Mouse (Mus musculus) embryonic facial prominence, embryonic 15.5 days (tissue): ENCODE results near the gene Kcna5. TPM values are rescaled to one million over a fixed set of nuclear protein-coding genes. Genes with fewer than 3 reads are reported as not detected.

Experiments used
- ATAC-seq: fragments of 200-750 bp; cut with Nextera tagmentation; 2 replicates; pipeline ENCODE4 v1.8.0; 2017; ENCODE audit warnings: low read depth, moderate TSS enrichment; ENCODE audit not compliant: insufficient number of reproducible peaks, low FRiP score, low TSS enrichment
- H3K27ac ChIP-seq: fragments of 300-500 bp; sonication (generic); replicated peaks from 2 replicates; pipeline ENCODE4 v1.5.1; 2015; ENCODE audit warnings: mild to moderate bottlenecking, inconsistent platforms
- H3K27me3 ChIP-seq: fragments of 300-500 bp; sonication (generic); 2 replicates; pipeline ENCODE4 v1.6.1; 2015; ENCODE audit warnings: inconsistent platforms
- H3K36me3 ChIP-seq: fragments of 300-500 bp; sonication (generic); 2 replicates; pipeline ENCODE4 v1.6.1; 2015; ENCODE audit warnings: mild to moderate bottlenecking, inconsistent platforms
- H3K4me1 ChIP-seq: fragments of 300-500 bp; sonication (generic); 2 replicates; pipeline ENCODE4 v1.6.1; 2015; ENCODE audit warnings: inconsistent platforms
- H3K4me2 ChIP-seq: fragments of 300-500 bp; sonication (generic); replicated peaks from 2 replicates; pipeline ENCODE4 v1.6.1; 2015; ENCODE audit warnings: mild to moderate bottlenecking, inconsistent platforms
- H3K4me3 ChIP-seq: fragments of 300-500 bp; sonication (generic); replicated peaks from 2 replicates; pipeline ENCODE4 v1.5.1; 2015; ENCODE audit warnings: mild to moderate bottlenecking, inconsistent platforms
- H3K9ac ChIP-seq: fragments of 300-500 bp; sonication (generic); 2 replicates; pipeline ENCODE4 v1.6.1; 2015; ENCODE audit warnings: inconsistent platforms
- H3K9me3 ChIP-seq: fragments of 300-500 bp; sonication (generic); replicated peaks from 2 replicates; pipeline ENCODE4 v1.6.1; 2016; ENCODE audit warnings: inconsistent platforms
- WGBS: fragments of 180-500 bp; shearing (Covaris S2); methylation state at CpG from one replicate; pipeline ENCODE4 v1.1.7; 2015; 5-methylcytosine and 5-hydroxymethylcytosine counted together
- polyA plus RNA-seq: library from polyadenylated mRNA; unstranded; fragments of >200 nt; fragmentation: Nextera tagmentation; extraction: Ambion mirVana; gene quantifications from 2 replicates; pipeline ENCODE4 v1.2.1, GENCODE M21; 2015

Gene Kcna5
- polyA plus RNA-seq: 7.7 and 8.6 TPM in 2 replicates

DNA sequence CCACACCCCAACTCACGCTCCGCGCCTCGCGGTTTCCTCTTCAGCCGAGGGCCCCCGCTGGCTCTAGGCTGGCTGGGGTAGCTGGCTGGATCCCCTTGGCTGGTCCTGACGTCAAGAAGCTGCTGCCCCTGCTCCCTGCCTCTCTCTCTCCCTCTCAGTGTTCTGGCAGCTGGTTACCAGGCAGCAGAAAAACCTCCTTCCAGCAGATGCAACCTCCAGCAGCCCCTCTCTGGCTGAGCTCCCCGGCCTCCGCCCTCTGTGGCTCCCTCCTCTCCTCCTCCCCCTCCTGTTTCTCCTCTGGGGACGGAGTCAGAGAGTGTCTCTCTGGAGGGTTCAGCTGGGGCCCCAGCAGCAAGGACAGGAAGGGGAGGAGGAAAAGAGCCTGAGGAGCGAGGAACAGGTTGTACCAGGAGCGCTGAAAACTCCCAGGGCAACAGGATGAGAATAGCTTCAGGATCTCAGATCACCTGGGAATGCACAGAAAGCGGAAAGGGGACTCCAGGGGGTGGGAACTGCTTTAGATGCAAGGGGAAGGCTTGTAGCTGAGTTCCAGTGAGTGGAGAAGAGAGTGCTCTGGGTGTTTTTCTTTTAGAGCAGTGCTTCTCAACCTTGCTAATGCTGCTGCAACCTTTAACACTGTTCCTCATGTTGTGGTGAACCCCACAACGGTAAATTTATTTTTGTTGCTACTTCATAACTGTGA is at the start of gene Kcna5:
Gene Kcna5, minus strand, starts transcription at position 205 of the 703 bp plus-strand sequence.
- H3K27me3 ChIP-seq: peaks cover 10% of the 10 kb centered on the region
- H3K4me3 ChIP-seq: peak within 1 kb of the TSS; percentile 37
- H3K27ac ChIP-seq: peak within 1 kb of the TSS; percentile 78
- peaks cover 32% of the 10 kb centered on the region for H3K4me1 ChIP-seq
- H3K36me3 ChIP-seq: no peaks in the 10 kb centered on the region
- 0 out of 2 replicates have a peak within 1 kb of the TSS, but pooled peaks have one; percentile 26 for H3K9ac ChIP-seq
- H3K4me2 ChIP-seq: peak within 1 kb of the TSS; percentile 63
- under 1% methylated on average over 15 of the region's 15 CpGs for WGBS
- no peaks in the 10 kb centered on the region for H3K9me3 ChIP-seq
- ATAC-seq: peak; percentile 85

DNA sequence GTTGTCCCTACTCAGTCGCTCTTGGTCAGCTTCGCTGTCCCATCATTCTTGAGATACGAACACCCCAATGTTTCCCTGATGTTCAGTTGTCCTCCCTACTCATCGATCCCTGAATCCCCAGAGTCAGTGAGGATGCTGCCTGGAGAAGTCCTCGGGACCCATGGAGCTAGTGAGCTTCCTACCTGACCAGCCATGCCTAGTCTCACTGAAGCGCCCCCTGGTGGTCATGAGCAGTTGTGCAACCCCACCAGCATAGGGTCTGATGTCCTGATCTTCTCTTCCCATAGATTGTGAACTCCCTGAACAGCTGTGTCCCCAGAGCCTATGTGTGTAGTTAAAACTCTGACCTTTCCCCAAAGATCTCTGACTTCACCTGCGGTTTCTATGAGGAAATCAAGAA is 47.9 kb upstream of the Kcna5 start:
- 68% methylated on average over 7 of the region's 7 CpGs for WGBS
- Histone ChIP-seq H3K27ac (no peak overlapping the region), H3K9me3 (no peaks in the 10 kb centered on the region), H3K4me1 (peaks cover 8% of the 10 kb centered on the region), H3K4me3 (no peak overlapping the region), H3K27me3 (no peaks in the 10 kb centered on the region), H3K9ac (no peak overlapping the region), H3K36me3 (no peaks in the 10 kb centered on the region), H3K4me2 (no peak overlapping the region)
- ATAC-seq: no peak

- peaks cover 4% of the 10 kb centered on the region; the same call in 1 of the 2 replicates for H3K27me3 ChIP-seq
Observed at GRCm38 (mm10) chr6:126581632-126582031, 46.4 kb upstream of the Kcna5 start.

DNA sequence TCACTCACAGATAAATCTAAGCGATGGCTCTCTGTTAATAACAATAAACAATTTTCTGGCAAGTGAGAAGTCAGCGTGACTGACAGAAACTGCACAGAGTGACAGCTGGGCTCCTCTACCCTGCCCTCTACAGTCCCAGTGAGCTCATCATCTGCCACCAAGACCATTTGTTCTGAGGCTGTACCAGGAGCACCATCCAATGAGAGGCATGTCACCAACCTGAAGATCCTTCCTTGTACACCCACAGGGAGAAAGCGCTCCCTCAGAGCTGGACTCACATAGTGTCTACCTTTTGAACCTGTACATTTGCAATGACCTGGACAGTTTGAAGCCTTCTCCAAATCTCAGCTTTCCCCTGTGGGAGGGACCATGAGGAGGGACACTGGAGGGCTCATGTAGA is 45.4 kb upstream of the Kcna5 start:
- WGBS: 81% methylated on average over 3 of the region's 3 CpGs
- Histone ChIP-seq H3K4me1 (peaks cover under 1% of the 10 kb centered on the region; the same call in 1 of the 2 replicates), H3K27ac (no peak overlapping the region), H3K27me3 (peaks cover 4% of the 10 kb centered on the region; the same call in 1 of the 2 replicates), H3K36me3 (no peaks in the 10 kb centered on the region), H3K4me2 (no peak overlapping the region), H3K9me3 (no peaks in the 10 kb centered on the region), H3K9ac (no peak overlapping the region), H3K4me3 (no peak overlapping the region)
- no peak for ATAC-seq

More at GRCm38 (mm10) chr6:126581632-126582031, 46.4 kb upstream of the Kcna5 start:
- no peaks in the 10 kb centered on the region for H3K9me3 ChIP-seq
- no peak for ATAC-seq
- H3K36me3 ChIP-seq: no peaks in the 10 kb centered on the region
- peaks cover 5% of the 10 kb centered on the region; the same call in 1 of the 2 replicates for H3K4me1 ChIP-seq
- H3K27ac ChIP-seq: no peak overlapping the region
- no peak overlapping the region for H3K4me3 ChIP-seq
- no peak overlapping the region for H3K4me2 ChIP-seq
- WGBS: 74% methylated on average over 8 of the region's 8 CpGs
- no peak overlapping the region for H3K9ac ChIP-seq

DNA sequence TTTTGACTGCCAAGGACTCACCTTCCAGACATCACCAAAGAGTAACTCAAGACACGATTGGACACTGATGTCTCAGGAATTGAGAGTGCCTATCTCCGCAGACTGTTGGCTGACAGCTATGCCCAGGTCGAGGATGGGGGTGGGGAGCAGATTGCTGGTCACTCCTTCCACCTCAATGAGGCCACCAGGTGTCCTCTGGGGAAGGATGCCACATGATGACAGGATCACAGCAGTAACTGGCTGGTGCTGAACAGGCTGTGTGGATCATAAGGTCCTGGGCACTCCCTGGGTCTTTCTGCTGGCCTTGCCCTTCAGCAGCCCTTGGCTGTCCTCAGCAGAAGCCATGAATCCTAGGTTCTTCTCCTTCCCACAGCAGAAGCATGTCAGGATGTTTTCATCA is 42.2 kb upstream of the Kcna5 start:
- peaks cover 4% of the 10 kb centered on the region; the same call in 1 of the 2 replicates for H3K27me3 ChIP-seq
- WGBS: 78% methylated on average over 3 of the region's 3 CpGs
- no peak overlapping the region for H3K27ac ChIP-seq
- H3K9ac ChIP-seq: no peak overlapping the region
- no peak for ATAC-seq
- H3K4me1 ChIP-seq: no peaks in the 10 kb centered on the region
- H3K4me3 ChIP-seq: no peak overlapping the region
- H3K4me2 ChIP-seq: no peak overlapping the region
- H3K36me3 ChIP-seq: no peaks in the 10 kb centered on the region
- no peaks in the 10 kb centered on the region for H3K9me3 ChIP-seq

GRCm38 (mm10) chr6:126576566-126576965 is 41.4 kb upstream of the Kcna5 start:
- H3K4me3 ChIP-seq: no peak overlapping the region
- H3K4me1 ChIP-seq: no peaks in the 10 kb centered on the region
- peaks cover 4% of the 10 kb centered on the region; the same call in 1 of the 2 replicates for H3K27me3 ChIP-seq
- H3K9ac ChIP-seq: no peak overlapping the region
- ATAC-seq: no peak
- no peaks in the 10 kb centered on the region for H3K36me3 ChIP-seq
- H3K9me3 ChIP-seq: no peaks in the 10 kb centered on the region
- no peak overlapping the region for H3K27ac ChIP-seq
- H3K4me2 ChIP-seq: no peak overlapping the region
- WGBS: 64% methylated on average over 1 of the region's 1 CpGs

DNA sequence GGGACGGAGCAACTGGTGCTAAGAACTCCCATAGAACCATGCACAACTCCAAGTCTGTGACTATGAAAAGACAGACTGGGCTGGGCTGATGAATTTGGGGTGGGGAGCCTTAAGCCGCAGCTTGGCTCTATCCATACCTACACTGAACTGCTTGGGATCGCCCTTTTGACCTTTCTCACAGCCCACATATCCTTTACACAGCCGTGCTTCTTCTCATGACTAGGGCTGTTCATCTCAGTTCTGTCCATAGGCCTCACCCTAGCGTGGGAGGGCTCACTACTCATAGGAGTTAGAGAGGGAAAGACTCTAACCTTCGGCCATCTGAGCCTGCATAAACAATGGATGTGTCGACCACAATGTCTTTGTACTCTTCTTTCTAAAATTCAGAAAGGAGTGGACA is 39.6 kb upstream of the Kcna5 start:
- H3K9ac ChIP-seq: no peak overlapping the region
- WGBS: 76% methylated on average over 7 of the region's 7 CpGs
- H3K27ac ChIP-seq: no peak overlapping the region
- peaks cover 4% of the 10 kb centered on the region; the same call in 1 of the 2 replicates for H3K27me3 ChIP-seq
- no peak overlapping the region for H3K4me3 ChIP-seq
- no peak for ATAC-seq
- H3K36me3 ChIP-seq: no peaks in the 10 kb centered on the region
- no peaks in the 10 kb centered on the region for H3K4me1 ChIP-seq
- H3K4me2 ChIP-seq: no peak overlapping the region
- H3K9me3 ChIP-seq: no peaks in the 10 kb centered on the region

DNA sequence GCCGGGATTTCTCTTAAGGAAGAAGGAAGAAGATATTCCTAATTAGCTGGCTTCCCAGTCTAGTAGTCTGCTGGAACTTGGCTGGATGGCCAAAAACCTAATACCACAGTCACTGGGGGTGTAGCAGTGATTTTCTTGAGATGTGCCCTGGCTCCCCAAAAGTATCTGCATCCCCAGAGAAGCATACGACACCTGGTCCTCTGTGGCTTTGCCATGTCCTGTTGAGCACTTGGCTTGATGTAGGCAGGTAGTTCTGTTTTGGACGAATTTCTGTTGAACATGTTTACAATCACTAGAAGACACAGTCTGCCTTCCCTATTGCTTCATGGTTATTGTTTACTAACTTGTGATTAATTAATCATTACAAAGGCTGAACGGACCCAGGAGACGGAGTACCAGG is 37.8 kb upstream of the Kcna5 start:
- peaks cover 4% of the 10 kb centered on the region; the same call in 1 of the 2 replicates for H3K27me3 ChIP-seq
- no peak overlapping the region for H3K27ac ChIP-seq
- no peak overlapping the region for H3K4me2 ChIP-seq
- no peaks in the 10 kb centered on the region for H3K4me1 ChIP-seq
- H3K4me3 ChIP-seq: no peak overlapping the region
- no peaks in the 10 kb centered on the region for H3K36me3 ChIP-seq
- H3K9me3 ChIP-seq: no peaks in the 10 kb centered on the region
- no peak overlapping the region for H3K9ac ChIP-seq
- ATAC-seq: no peak
- 79% methylated on average over 5 of the region's 5 CpGs for WGBS

DNA sequence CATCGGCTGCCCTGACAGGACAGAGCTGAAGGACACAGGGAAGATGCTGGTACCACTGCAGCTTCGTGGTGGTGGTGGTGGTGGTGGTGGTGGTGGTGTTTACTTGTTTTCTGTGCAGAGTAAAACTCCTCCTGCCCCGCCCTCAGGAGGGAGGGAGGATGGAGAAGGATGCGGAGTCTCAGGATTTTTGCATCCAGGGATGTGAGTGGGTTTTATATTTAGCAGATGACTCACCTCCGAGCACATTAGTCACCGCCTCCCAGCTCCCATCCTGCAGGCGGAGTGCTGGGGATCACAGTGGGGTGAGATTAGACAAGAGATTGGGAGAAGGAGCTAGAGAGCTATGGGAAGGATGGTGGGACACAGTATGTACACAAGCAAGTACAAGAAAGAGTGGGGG is 34.6 kb upstream of the Kcna5 start:
- 69% methylated on average over 7 of the region's 7 CpGs for WGBS

GRCm38 (mm10) chr6:126568046-126568830 is 33.0 kb upstream of the Kcna5 start:
- H3K27me3 ChIP-seq: peaks cover 5% of the 10 kb centered on the region
- no peaks in the 10 kb centered on the region for H3K9me3 ChIP-seq
- no peak overlapping the region for H3K27ac ChIP-seq
- 76% methylated on average over 14 of the region's 14 CpGs for WGBS
- no peak overlapping the region for H3K4me3 ChIP-seq
- H3K36me3 ChIP-seq: no peaks in the 10 kb centered on the region
- H3K4me2 ChIP-seq: no peak overlapping the region
- no peak overlapping the region for H3K9ac ChIP-seq
- no peak for ATAC-seq
- H3K4me1 ChIP-seq: no peaks in the 10 kb centered on the region

More for the DNA sequence above, 34.6 kb upstream of the Kcna5 start:
- no peak for ATAC-seq
- Histone ChIP-seq H3K27ac (no peak overlapping the region), H3K4me3 (no peak overlapping the region), H3K9ac (no peak overlapping the region), H3K9me3 (no peaks in the 10 kb centered on the region), H3K27me3 (peaks cover 5% of the 10 kb centered on the region), H3K4me2 (no peak overlapping the region), H3K4me1 (no peaks in the 10 kb centered on the region), H3K36me3 (no peaks in the 10 kb centered on the region)

DNA sequence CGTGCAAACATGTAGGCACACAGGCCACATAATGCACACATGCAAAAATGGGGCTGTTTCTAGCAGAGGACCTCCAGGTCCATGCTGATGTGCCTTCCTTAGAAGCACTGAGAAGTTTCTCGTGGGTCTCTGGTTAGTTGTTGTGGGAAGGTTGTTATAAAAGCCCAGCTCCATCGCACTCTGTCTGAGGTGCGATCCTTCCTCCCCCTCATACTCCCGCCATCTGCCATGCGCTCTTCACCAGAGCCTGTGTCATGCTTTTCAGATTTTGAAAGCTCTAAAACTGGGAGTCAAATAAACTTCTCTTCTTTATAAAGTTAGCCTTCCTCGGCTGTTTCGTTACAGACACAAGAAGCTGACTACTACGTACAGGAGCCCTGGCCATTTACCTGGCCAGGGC is 32.1 kb upstream of the Kcna5 start:
- Histone ChIP-seq H3K4me1 (no peaks in the 10 kb centered on the region), H3K4me3 (no peak overlapping the region), H3K36me3 (no peaks in the 10 kb centered on the region), H3K27ac (no peak overlapping the region), H3K27me3 (peaks cover 5% of the 10 kb centered on the region), H3K9ac (no peak overlapping the region), H3K9me3 (no peaks in the 10 kb centered on the region), H3K4me2 (no peak overlapping the region)
- no peak for ATAC-seq
- 93% methylated on average over 9 of the region's 9 CpGs for WGBS
